ENCODE assay signal across 16 mouse cellular contexts in genomic region chr17:62077604-62078003, GRCm38 (mm10).
DNase-seq lines count a peak whose midpoint lies in the region; ATAC-seq and TF ChIP-seq lines count a peak whose summit lies in the region.
"Had no signal": no experiment of that assay in that cellular context is flagged by ENCODE, and none has a peak within 500 bp of the region (broad histone marks: within the 10 kb centered on the region; RNA-seq: fewer than 3 reads in every experiment).

No protein-coding gene starts in this region.

- H3K27ac ChIP-seq in forebrain, embryonic 15.5 days (replicated peaks): no peak overlapping the region
- no peak overlapping the region for H3K27ac ChIP-seq in gastrocnemius, adult 2 months
- H3K27ac ChIP-seq: embryonic facial prominence, embryonic 12.5 days; heart, embryonic 10.5 days; liver, embryonic 12.5 days; midbrain, embryonic 12.5 days had no signal

- no peak overlapping the region for H3K4me3 ChIP-seq in forebrain, embryonic 15.5 days
- H3K4me3 ChIP-seq in gastrocnemius, adult 2 months: no peak overlapping the region
- H3K4me3 ChIP-seq: embryonic facial prominence, embryonic 12.5 days; heart, embryonic 10.5 days; liver, embryonic 12.5 days; midbrain, embryonic 12.5 days had no signal

- 45% methylated on average over 7 of the region's 7 CpGs for WGBS in forebrain, embryonic 15.5 days

- no peaks in the 10 kb centered on the region for H3K9me3 ChIP-seq in forebrain, embryonic 15.5 days
- H3K9me3 ChIP-seq: embryonic facial prominence, embryonic 12.5 days; heart, embryonic 10.5 days; liver, embryonic 12.5 days; midbrain, embryonic 12.5 days had no signal

- H3K36me3 ChIP-seq in forebrain, embryonic 15.5 days: no peaks in the 10 kb centered on the region
- H3K36me3 ChIP-seq: embryonic facial prominence, embryonic 12.5 days; heart, embryonic 10.5 days; liver, embryonic 12.5 days; midbrain, embryonic 12.5 days had no signal

- no peak overlapping the region for H3K9ac ChIP-seq in forebrain, embryonic 15.5 days (replicated peaks)
- H3K9ac ChIP-seq: embryonic facial prominence, embryonic 12.5 days; liver, embryonic 12.5 days; midbrain, embryonic 12.5 days had no signal

- ATAC-seq in forebrain, embryonic 15.5 days (replicated peaks): peak; percentile 63; the same call in 1 of the 2 replicates
- ATAC-seq: intestine, embryonic 16.5 days; liver, embryonic 12.5 days; lung, postnatal 0 days had no signal

- peak; percentile 39 to 53 for DNase-seq in layer of hippocampus, adult 18-20 months (ENCODE audit: low spot score in 2 of 2)
- DNase-seq in layer of hippocampus, adult 9-10 months (ENCODE audit: low spot score): no peak
- peak; percentile 15 to 42 for DNase-seq in left cerebral cortex, adult 18-20 months (ENCODE audit: low spot score in 2 of 2)
- DNase-seq in right cerebral cortex, postnatal 36 days (ENCODE audit: low spot score in 2 of 2): peak; percentile 2 to 41
- DNase-seq in lung, postnatal 25 days (ENCODE audit: low spot score): no peak
- no peak for DNase-seq in gastrocnemius, adult 2 months
- DNase-seq: cerebellum, postnatal 10 days; heart, postnatal 36 days; thymus, postnatal 36 days had no signal

- TF ChIP-seq CTCF in gastrocnemius, adult 2 months (IDR thresholded peaks at IDR 0.05): no peak

- peaks cover 4% of the 10 kb centered on the region; the same call in 1 of the 2 replicates for H3K4me1 ChIP-seq in forebrain, embryonic 15.5 days
- H3K4me1 ChIP-seq: embryonic facial prominence, embryonic 12.5 days; heart, embryonic 10.5 days; liver, embryonic 12.5 days; midbrain, embryonic 12.5 days had no signal

- no peaks in the 10 kb centered on the region for H3K27me3 ChIP-seq in forebrain, embryonic 15.5 days
- H3K27me3 ChIP-seq: embryonic facial prominence, embryonic 12.5 days; liver, embryonic 12.5 days; midbrain, embryonic 12.5 days had no signal

- intact Hi-C loops in gastrocnemius, adult 2 months (cut with DNase I): no loop called here

- H3K4me2 ChIP-seq in forebrain, embryonic 15.5 days (replicated peaks): no peak overlapping the region
- H3K4me2 ChIP-seq: embryonic facial prominence, embryonic 12.5 days; liver, embryonic 12.5 days; midbrain, embryonic 12.5 days had no signal

Comparison
In these comparisons a context has a peak if more than half of its experiments do, and no peak if none do; other contexts are left out.
1. DNase-seq: peak in layer of hippocampus, adult 18-20 months (2 of 2), left cerebral cortex, adult 18-20 months (2 of 2) and right cerebral cortex, postnatal 36 days (2 of 2); none in layer of hippocampus, adult 9-10 months (single experiment), lung, postnatal 25 days (single experiment) and gastrocnemius, adult 2 months (single experiment).